Mouse (Mus musculus) effector memory CD4-positive, alpha-beta T cell, adult 7 months (primary cell): Measurements from ENCODE around the gene Cep68. TPM values are rescaled to one million over a fixed set of nuclear protein-coding genes. Genes with fewer than 3 reads are reported as not detected.

Experiments used
- polyA plus RNA-seq: library from polyadenylated mRNA; unstranded; fragments of 100-300 nt; shearing (Covaris generic); gene quantifications from one replicate; pipeline ENCODE4 v1.2.1, GENCODE M21; 2017

Gene Cep68
- polyA plus RNA-seq = 17.1 TPM

GRCm38 (mm10) chr11:20249296-20250110, at the start of gene Cep68:
Gene Cep68 (minus strand): TSS chr11:20249429.

GRCm38 (mm10) chr11:20200713-20201575, 48.3 kb downstream of the Cep68 start, which contains the start of gene Rab1a:
Gene Rab1a (plus strand): TSS chr11:20201432.

Other genes starting within 250 kb of the Cep68 start
- 168 TPM for gene Actr2, start 136.5 kb downstream of the Cep68 start, polyA plus RNA-seq
- gene Rab1a, start 48.0 kb downstream of the Cep68 start, polyA plus RNA-seq = 162 TPM
- gene Slc1a4, start 83.3 kb upstream of the Cep68 start, polyA plus RNA-seq = 0.82 TPM